Mouse (Mus musculus): ENCODE data around the gene Mast4.

- no peak for TF ChIP-seq CTCF (IDR thresholded peaks at IDR 0.05; ENCODE audit: borderline replicate concordance, control insufficient read depth, extremely low read depth, insufficient read depth, low read length, poor library complexity)
- no peak for TF ChIP-seq POLR2A (IDR thresholded peaks at IDR 0.05; ENCODE audit: control insufficient read depth, extremely low read depth, insufficient read depth, low read length, poor library complexity)
Observed at GRCm38 (mm10) chr13:102918616-102919015, 415.7 kb downstream of the Mast4 start.

Measured in thymus, adult 2 months (tissue).